Mouse (Mus musculus) cerebellum, adult 18-20 months (tissue): ENCODE results near the gene Frmd4b.

ENCODE experiments used
- DNase-seq, 2 experiments: peaks; one replicate each; pipeline ENCODE4 v3.0.0; 2021

Gene Frmd4b

DNA sequence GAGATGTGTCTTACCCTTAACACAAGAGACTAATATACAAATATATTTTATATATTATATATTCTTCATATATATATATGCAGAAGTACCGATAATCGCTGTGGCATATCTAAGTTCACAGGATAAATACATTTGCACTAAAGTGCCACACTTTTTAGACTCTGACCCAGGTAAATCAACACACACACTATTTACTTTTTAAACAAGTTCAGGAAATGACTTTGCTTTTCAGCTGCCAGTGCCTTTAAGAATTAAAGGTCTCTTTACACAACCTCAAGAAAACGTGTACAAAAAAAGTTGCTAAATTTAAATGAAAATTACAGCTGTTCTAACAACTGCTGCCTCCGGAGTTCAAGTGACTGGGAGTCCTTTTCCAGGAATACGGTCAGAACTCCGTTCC, 264.0 kb downstream of the Frmd4b start:
- DNase-seq: no peak

DNA sequence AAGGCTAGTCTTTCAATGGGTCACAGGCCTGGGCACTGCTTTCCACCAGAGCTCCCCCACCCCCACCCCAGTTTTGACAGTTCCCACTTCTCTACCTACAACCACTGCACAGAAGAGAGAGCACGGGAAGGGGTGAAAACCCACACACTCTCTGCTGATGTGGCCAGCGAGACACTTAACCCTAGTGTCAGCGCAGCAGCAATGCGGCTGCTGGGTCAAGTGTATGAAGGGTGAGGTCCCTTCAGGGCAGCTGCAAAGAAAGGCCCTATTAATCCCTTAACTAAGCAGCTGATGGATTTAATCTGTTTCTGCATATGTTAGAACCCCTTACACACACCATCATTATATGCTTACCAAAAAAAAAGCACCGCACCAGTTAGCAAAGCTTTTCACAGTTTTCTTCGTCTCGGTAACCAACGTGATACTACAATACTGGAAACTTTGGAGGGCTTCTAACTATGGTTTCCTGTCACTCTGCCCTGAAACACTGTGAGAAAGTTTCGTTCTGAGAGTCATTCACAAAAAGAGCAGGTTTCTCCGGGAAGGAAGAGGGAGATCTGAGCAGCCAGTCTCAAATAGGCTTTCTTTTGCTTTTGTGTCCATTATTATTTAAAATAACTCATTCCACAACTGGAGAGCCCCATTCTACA, 264.7 kb downstream of the Frmd4b start:
- no peak for DNase-seq

DNA sequence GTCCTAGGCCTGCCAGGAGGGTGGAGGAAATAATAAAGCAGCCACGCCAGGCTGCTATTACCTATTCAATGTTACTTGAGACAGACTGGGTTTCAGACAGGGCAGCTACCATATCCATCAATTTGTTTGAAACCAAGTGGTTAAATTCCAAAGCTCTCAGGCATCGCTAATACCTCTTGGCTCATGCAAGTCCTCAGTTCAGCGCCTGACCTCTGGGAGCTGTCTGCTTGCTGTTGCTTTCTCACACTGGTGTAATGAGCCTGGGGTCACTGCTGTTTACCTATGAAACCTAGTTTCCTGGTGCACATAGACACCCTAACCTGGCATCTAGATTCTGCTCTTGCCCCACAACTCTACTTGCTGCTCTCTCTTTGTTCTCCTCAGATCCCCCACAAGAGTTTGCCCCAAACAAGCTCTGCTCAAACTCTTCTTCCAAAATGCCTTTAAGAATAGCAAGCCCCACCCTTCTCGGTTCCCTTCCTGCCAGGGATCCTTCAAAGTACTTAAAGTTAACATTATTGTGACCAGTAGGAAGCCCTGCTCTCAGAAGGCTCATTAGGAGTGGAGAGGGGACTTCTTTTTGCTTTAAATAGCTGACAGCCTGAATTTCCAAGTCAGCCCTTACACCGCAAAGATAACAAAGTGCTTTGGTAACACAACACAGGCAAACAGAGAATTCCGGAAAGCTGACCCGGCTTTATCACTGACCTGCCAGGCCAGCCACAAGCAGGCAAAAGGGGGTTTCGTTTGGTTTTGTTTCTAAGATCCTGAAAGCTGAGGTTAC, 267.8 kb downstream of the Frmd4b start:
- DNase-seq: no peak

DNA sequence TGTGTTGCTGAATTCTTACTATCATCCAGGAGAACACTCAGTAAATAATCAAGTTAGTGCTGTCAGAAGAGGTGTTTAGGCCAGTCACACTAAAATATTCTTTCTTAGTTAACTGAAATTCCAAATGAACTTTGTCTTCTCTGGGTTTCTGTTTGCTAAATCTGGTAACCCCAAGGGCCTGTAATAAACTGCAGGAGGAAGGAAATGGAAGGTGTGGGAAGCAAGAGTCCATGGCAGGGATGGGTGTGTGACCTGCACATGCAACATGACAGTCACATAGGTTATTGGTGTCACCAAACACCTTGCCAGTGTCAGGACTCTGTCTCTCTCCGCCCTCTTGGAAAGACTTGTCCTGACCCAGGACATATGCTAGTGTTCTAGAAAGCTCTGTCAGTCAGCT, 270.4 kb downstream of the Frmd4b start:
- no peak for DNase-seq

DNA sequence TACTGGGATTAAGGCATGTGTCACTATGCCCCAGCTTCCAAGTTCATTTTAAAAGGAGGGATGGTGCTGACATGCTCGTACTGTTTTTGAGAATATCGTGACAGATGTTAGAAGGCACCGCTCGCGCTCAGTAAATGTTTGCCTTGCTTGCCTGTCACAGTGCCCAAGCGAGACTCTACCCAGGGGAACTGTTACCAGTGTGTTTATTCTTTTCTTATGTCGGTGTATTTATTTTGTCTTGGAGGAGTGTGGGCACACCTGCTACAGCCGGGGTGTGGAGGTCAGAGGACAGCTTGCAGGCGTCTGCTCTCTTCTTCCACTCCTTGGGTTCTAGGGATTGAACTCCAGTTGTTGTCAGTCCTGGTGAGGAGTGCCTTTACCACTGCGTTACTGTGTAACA, 270.8 kb downstream of the Frmd4b start:
- no peak for DNase-seq

DNA sequence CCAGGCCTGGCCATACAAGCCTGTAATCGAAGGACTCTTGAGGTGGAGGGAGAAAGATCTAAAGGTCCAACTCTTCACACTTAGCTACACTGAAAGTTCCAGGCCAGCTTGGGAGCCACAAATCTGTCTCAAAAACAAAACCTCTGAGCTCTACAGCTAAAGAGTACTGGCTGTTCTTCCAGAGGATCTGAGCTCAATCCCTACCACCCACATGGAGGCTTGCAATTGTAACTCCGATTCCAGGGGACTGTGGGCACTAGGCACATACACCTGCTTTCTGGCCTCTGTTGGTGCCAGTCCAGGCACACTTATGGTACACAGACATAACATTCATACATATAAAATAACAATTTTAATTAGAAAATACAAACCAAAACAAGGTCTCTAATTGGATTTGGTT, 271.4 kb downstream of the Frmd4b start:
- DNase-seq: no peak

DNA sequence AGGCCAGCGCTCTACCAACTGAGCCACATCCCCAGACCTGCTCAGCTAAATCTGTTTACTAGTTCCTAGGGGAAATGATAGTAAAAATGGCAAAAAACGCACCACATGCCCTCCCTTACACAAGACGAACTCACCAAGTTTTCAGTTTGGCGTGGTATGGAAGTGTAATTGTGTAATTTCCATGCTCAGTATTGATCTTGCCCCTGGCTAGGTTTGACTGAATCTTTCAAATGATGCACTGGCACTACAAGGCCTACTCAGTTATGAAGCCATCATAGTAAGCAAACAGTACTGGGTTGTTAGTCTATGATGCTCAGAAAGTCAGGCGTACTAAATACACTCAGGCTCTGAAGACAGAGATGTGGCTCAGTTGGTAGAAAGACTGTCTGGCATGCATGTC, 275.2 kb downstream of the Frmd4b start:
- no peak for DNase-seq

DNA sequence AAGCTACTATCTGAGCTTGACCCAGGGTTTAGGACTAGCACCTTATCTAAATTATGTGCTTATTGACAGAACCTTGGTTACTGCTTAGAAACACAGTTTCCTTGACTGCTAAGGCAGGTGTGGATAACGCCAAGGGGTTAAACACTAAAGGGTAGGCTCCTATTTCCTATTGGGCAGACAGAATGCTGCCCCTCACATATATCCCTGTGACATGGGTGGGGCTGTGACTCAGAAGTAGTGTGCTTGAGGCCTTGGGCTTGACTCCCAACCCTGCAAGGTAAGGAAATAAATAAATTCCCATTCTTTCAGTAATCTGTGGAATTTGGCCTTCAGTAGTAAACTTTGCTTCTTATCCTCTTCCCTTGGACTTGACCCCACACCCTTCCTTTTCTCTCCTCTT, 275.7 kb downstream of the Frmd4b start:
- no peak for DNase-seq

DNA sequence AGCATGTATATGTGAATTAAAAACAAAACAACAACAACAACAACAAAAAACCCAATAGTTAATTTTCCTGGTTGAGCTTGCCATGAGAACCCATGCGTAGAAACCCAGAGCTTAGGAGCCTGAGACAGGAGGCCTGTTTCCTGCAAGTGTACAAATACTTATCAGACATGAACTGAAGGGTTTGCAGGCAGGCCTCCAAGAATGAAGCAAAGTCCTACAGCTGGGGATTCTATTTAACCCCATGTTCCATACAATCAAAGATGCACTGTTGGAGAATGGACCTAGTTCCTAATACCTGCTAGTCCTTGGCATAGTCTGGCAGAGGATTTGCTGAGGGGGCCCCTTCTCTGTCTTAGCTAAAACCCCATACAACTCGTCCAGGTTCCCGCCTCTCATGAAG, 276.2 kb downstream of the Frmd4b start:
- DNase-seq: no peak

DNA sequence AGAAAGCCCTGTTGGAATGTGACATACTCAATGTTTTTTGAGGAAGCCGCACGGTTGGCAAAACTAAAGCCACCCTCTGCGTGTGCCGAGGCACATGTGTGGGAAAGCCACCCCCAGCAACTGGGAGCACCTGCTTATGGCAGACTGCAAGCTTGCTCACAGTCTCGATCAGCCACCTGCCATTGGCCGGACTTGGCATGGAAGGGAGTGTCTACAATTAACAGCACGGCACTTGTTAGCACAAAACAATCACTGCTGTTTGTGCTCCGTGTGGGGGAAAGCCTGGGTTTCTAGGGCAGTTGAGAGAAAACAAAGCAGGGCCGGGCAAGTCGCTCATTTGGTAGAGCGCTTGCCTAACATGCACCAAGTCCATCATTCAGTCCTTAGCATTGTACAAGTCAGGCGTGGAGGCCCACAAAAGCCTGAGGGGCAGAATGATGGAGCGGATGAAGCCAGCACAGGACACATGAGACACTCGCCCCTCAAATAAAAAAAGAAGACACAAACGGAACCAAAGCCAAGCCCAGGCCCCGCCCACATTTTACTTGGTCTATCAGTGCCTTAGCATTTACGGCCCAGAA, 277.0 kb downstream of the Frmd4b start:
- peak in 1 of 2 experiments; percentile 7 for DNase-seq

DNA sequence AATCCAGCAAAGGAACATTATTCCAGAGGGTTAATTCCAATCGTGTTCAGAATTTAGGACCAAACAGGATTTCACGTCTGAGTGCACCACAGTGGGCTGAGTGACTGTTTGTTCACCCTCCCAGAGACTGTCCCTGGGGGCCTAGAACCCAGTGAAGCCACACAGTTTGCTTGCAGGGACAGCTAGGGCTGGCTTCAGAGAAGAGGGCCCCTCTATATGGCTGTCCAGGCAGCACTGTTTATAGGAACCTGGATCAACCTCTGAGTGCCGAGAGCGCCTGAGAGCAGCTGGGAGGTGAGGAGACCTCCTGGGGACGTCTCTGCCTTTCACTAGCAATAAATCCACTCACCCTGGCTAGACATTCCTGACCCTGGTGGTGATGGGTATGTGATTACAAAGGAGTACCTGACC, 278.1 kb downstream of the Frmd4b start:
- DNase-seq: no peak

DNA sequence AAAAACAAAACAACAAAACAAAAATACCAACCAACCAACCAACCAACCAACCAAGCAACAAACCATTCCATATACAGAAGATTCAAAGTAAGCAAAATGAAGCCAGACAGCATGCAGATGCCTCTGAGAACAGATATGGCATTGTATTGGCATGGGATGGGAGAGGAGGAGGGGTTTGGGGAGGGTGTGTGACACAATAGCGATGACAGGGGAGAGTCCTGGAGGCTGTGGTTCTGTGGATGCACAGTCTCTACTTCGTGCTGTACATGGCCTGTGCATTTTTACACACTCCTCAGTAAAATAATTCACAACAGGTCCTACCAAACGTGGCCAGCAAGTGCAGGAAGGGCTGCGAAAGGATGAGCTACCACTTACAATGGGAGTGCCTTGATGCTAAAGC, 278.5 kb downstream of the Frmd4b start:
- no peak for DNase-seq

DNA sequence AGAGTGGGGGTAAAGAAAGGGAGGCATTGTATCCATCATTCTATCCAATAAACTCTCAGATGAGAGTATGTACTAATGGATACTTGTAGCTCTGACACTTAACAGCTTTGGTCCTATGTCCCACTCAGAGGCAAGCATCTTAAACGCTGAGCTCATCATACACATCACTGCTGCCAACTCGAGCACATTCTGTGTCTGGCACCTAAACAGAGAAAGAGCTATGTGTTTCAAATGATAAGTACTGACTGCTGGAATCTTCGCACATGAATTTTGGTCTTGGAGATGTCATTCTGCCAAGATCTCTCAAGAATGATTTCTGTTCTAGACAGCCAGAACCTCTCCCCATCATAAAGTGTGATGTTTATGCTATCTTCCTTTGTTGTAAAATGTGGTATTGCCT, 284.0 kb downstream of the Frmd4b start:
- DNase-seq: no peak

DNA sequence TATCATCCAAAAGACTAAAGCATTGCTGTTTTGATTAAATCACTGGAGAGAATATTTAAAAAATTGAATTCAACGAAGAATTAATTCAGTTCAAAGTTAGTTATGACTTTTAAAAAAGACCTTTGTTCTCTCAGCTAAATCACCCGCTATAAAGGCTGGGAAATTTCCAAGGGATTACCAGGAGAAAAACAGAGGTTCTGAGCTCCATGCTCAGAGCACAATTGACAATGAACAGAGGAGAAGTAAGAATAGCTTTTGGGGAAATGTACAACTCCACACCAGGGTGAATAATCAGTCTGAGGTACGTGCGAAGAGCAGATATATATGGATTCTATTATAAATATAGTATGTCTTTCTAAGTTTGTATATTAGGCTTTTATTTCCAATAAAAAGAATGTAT, 293.4 kb downstream of the Frmd4b start:
- DNase-seq: no peak

DNA sequence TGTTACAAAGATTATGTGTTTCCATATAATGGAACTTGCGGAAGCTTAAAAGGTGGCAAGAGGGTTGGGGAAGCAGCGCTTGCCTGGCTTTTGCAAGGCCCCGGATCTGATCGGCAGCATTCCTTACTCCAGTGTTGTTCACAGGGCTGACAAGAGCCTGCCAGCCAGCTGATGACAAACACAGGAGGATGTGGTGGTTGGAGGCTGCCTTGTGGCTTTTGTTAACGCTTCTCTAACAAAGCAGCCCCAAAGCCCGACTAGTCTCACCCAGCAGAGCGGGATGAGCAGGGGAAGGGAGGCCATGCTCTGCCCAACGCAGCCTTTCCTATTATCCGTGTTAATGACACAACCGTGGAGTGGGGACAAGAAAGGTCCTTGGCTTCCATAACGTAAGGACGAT, 295.2 kb downstream of the Frmd4b start:
- no peak for DNase-seq

DNA sequence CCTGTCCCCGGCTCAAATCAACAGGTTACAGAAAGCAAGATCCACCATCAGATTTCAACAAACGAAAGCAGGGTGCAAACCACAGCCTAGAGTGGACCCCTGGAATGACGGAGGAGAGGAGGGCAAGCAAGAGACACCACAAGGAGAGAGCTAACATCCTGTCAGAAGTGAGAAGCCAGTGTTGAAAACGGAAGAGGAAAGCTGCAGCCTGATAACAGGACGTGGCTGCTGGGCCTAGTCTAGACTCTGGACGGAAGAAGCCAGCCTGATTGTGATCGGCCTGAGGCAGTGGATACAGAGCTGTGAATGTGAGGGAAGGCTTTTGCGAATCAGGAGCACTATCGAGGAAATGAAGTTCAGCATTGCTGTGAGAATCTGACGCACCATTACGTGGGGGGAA, 296.2 kb downstream of the Frmd4b start:
- DNase-seq: no peak

DNA sequence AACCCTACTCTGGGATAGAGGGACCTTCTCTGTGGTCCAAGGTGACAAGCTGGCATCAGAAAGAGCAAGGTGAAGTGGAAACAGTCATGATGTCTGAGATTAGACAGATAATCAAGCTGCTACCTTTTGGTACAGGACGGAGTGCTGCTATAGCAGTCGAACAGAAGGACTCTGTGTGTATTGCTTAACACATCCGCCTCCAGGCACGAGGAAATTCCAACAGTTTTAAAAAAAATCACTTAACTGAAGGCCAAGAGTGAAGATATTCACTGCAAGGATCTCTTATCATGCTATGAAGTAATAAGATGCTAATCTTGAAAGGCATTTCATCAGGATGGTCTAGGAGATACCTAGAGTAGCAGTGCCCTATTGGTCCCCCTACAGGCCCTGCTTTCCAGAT, 298.3 kb downstream of the Frmd4b start:
- DNase-seq: no peak

DNA sequence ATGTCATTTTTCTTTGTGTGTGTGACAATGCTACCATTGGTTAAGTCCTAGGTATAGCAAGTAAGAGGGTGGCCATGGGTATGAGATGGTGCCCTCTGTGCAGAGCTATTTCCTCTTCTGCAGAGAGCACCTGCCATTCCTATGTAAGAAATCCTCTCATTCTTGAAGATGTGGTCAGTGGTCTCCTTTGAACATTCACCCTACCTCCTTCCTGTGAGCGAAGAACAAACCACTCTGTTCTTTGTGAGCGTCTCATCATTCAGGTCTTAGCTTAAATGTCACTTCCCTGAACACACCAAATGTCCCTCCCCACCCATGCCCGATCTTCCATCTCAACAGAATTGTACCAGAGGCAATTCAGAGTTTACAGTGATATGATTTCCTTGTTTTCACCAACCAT, 299.4 kb downstream of the Frmd4b start:
- no peak for DNase-seq

DNA sequence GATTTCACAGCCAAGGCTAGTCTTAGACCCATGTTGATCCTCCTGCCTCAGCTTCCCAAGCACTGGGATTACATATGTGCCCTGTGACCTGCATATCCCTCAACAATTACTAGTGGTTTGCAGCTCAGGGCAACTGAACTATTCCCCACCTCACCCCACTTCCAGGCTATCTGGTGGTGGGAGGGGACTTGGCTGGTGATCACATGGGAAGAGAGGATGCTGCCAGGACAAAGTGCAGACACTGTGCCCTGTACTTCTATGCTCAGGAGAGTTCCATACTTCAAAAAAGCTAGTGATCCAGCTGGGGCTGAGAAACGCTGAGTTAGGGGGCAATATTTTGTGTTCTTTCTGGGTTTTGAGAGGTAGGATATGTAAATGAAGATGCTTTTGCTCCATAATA, 300.6 kb downstream of the Frmd4b start:
- no peak for DNase-seq

DNA sequence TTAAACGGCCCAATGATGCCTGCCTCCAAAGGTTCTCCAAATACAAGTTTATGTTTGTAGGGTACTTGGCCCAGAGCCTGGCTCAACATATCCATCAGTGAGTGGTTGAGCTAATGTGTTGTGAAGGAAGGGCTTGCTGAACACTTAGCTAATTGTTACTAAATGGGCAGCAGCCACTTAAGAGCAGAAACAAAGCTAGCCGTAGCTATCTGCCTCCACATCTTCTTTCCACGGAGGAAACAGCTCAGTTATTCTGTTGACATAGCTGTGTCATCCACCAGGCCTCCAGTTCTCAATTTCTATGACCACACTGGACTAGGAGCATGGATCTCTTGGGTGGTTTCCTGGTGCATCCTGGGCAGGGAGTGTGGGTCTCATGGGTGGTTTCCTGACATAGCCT, 302.0 kb downstream of the Frmd4b start:
- no peak for DNase-seq

DNA sequence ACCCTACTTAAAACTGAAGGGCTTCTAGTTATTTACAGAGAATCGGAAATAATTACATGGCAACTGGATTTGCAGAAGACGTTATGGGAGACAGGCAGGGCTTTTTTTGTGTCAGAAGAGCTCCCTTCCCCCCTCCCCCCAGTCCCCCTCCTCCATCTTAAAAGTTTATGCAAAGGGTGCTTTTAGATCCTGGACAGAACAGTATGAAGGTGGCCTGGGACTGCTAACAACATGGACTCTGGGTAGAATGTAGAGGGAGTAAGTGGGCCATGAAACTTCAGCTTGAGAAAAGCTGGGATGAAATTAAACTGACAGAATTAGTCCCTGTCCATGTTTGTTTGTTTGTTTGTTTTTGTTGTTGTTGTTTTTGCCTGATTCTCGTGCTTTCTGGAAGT, 304.8 kb downstream of the Frmd4b start:
- DNase-seq: no peak

DNA sequence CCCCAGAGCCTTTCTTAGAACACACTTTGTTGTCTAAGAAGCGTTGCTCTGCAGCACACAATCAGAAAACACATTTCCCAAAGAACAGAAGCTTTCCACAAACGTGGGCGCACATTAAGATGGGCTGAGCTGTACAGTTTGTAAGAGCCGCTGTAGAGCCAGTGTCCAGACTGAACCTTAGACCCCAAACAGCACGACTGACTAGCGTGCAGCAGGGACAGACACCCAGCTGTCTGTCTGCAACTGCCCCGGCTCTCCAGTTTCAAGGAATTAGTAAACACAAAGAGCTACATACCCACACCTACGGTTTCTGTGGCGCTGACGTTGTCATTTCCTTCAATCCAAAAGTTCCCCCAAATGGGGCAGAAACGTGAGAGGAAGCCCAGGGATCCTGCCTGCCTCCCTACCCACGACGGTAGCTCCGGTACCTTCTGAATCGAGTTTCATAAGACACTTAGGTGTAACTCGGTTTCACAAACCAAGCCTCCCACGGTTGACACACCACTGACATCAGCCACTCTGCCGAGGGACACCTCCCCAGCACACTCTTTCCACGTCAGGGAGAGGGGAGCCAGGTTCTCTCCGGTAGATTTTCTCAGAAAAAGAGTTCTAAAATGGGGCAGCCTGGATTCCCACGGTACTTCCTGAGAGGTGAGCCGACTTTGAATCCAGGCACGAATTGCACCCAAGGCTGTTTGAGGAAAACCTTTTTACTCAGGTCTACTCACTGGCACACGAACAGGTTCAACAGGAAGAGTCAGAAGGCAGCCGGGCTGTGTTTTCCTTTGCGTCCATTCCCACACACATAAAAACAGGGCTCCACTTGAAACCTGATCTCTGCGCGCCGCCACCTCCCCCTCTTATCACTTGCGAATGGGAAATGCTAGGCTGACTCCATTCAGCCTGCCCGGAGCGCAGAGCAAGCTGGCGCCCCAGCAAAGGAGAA, 305.5 kb downstream of the Frmd4b start:
- no peak for DNase-seq

DNA sequence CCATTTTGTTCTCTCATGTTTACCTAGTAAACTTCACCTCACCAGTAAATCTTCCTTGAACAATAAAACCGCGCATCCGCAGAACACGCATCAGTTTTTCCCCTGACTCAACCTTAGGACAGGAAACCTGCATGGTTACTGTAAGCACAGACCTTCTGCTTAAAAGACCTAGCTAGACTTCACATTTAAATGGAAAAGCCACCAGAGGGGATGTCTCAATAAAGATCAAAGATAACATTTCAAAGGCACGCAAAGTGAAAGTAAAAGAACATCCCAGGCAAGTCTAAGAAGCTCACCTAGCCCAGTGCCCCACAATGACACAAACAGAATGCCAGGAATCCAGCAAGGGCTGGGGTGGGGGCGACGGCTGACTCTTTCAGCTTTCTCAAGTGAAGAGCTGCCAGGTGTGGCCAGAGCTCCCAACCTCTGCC, 306.4 kb downstream of the Frmd4b start:
- no peak for DNase-seq
